Mouse (Mus musculus) CD8-positive naive resting alpha-beta T cell, adult 2 months (primary cell): ENCODE results near the gene Scamp5.

Source experiments
- DNase-seq, 2 experiments: peaks; one replicate each; pipeline ENCODE4 v3.0.0; 2022; ENCODE audit warnings: low read depth in 2 of 2, low spot score in 2 of 2

Scamp5 gene

DNA sequence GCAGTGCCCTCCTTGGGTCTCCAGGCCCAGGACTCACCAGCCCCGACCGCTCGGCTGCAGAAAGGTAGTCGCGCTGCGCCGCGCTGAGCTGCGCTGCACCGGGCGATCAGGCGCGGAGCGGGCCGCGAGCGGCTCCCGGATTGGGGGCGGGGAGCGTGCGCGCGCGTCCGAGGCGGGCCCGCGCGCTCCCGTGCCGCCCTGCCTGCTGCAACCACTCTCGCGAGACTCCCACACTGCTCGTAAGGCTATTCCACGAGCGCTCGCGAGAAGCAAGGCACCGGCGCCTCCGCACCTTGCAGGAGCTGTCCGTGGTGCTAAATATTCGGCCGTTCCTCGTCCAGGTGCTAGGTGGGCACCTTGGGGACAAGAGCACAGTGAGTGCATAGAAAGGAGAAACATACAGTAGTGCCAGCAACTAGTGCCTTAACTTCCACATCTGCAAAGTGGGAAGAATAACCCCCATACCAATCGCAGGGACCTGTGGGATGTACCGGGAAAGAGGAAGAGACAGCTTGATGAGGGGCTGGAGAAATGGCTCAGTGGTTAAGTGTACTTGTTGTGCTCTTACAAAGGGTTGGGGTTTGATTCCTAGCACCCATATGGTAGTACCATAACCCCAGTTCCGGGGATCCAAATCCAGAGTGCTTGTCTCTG is at the start of gene Scamp5:
Gene Scamp5, minus strand, starts transcription at position 165 of the 654 bp plus-strand sequence.
- DNase-seq = peak in 1 of 2 experiments; percentile 30

DNA sequence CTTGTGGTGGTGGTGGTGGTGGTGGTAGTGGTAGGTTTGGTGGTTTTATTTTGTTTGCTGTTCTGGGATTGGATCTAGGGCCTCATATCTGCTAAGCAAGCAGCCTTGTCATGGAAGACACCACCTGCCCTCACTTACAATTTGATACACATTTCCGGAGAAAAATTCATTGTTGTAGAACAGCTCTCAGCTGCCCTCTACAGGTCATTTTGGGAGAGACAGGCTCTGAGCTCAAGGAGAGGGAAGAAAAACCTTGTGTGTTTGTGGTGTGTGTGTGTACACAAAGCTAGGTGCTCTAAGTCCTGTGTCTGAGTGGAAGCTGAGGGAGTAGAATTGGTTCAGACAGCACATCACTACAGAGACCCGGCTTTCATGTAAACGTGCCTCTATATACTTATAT is 49.3 kb upstream of the Scamp5 start:
- DNase-seq = peak; percentile 64 to 76

DNA sequence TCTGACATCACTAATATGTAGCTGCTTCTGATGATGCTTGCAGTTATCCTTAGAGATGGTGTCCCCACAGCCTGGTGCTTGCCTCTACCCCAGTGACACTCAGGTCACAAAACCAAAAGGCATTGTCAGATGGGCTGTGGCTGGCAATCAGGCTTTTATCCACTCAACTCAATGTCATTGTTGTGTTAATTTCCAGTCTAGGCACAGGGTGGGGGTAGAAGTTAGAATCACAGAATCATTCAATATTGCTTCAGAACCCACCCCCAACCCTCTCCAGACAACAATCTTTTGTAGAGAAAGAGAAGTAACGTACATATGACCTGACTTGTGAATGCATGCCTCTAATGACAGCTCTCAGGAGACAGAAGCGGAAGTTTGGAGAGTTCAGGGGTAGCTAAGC is 42.7 kb upstream of the Scamp5 start:
- no peak for DNase-seq

- no peak for DNase-seq
Observed at GRCm38 (mm10) chr9:57505700-57506099, 37.8 kb upstream of the Scamp5 start.

- no peak for DNase-seq
Observed at GRCm38 (mm10) chr9:57504891-57505290, 37.0 kb upstream of the Scamp5 start.

DNA sequence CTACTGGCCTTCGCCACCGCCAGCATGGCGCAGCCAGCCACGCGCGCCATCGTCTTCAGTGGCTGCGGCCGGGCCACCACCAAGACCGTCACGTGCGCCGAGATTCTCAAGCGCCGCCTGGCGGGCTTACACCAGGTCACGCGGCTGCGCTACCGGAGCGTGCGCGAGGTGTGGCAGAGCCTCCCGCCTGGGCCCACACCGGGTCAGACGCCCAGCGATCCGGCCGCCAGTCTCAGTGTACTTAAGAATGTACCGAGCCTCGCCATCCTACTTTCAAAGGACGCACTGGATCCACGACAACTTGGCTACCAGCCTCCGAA is 36.5 kb upstream of the Scamp5 start:
- DNase-seq = peak in 1 of 2 experiments; percentile 39

DNA sequence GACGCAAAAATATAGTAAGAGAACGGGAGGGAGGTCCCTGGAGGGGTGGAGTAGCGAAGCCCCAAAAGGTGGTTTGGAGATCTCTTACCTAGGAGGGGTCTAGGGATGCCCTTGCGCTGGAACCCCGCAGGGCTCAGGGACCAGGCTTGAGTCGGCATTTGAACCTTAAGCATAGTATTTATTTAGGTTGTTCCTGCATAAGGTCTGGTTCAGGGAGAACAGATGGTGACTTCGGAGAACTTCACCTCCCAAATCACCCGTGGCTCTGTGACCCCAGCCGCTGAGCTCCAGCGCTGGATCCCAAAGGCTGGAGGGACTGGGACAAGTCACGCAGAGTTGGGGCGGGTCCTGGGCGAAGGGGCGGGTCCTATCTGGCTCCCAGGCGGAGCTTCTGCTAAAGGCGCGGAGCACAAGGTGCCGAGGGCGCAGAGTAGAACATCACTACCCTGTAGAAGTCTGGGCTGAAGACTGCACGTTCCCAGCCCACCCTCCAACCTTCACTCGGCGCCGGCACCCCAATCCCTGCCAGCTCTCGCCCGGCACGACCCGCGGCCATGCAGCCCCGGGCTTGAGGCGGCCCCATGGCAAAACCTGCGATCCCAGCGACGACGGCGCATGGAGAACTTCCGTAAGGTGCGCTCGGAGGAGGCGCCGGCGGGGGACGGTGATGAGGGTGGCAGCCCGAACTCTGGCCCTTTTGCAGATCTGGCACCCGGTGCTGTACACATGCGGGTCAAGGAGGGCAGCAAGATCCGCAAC is 35.9 kb upstream of the Scamp5 start, which contains the start of gene Rpp25:
Gene Rpp25, plus strand, starts transcription at position 405 of the 759 bp plus-strand sequence.
- DNase-seq = no peak

DNA sequence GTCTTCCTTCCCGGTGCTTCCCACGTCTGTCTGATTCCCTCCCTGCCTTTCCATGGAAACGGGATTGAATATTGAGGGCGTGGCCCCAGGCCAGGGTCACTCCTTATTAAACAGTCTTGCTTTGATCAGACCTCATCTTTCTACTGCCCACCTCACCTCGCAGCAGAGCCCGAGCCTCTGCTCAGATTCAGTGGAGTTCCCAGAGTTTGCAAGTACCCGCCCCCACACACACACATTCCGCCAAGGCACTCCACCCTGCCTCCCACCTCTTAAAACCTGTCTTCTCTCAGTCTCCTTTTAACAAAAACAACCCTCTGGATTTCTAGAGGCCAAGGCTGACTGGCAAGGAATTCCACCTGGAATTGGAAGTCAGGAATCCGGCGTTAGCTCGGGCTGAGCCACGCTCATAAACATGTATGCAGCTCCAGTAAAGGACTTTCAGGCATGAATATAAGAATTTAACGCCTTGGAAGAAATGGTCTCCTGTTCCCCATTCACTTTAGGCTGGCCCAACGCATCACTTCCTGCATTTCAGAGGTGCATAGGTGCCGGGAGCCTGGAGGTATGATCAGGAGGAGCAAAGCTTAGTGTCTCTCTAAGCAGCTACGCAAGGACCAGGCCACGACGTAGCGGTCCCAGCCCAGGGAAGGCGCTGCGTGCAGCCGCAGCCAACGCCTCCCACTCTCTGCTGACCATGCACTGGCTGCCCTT is 35.2 kb upstream of the Scamp5 start:
- no peak for DNase-seq

DNA sequence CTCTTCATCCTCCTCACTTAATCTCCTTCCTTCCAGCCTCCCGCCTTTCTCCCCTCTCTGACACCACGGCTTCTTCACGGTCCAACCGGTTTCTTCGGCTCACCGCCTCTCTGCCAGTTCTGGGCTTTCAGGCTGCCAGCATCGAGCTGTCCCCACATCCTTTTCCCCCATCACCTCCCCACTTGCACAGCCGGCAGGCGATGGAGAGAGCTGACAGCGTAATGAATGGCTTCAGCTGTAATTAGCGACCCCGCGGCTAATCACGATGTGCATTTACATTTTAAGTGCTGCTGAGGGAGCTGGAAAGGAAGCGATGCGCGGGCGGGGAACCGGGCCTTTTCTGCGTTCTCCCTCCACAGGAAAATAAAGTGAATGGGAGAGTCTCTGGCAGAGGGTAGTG is 34.0 kb upstream of the Scamp5 start:
- no peak for DNase-seq

DNA sequence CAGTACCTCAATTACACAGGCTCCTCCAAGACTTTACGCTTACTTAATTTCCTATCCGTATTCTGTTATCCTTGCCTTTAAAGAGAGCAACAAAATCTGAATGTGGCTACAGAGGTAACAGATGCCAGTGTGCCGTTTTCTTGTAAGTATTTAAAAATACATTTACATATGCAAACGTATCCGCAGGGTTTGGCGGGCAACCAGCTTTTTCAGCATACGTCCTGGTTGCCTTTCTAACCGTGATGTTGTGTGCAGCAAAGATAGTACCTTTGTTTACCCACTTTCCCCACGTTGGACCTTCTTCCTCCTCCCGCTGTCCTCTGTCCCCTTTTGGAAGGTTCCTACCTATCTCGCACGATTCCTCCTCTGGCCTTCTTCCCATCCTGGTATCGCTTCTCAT is 33.6 kb upstream of the Scamp5 start:
- no peak for DNase-seq

DNA sequence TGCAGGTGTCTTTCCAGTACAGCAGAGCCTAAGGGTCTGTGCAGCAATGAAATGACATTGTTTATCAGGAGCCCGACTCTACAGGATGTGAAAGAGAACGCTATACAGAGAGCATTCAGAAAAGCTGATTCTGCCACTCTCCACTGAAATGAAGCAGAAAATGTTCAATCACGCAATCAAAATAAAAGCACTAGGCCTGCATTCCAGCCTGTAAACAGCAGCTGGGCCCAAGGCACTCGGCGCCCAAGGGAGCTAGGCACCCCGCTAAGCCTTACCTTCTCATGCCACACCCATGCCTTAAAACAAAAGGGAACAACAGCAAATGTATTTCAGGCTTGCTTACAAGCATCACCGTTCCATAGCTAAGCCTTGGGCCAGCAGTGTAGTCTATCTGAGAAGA is 30.7 kb upstream of the Scamp5 start:
- DNase-seq = no peak

GRCm38 (mm10) chr9:57497236-57497635 is 29.4 kb upstream of the Scamp5 start:
- DNase-seq = no peak

DNA sequence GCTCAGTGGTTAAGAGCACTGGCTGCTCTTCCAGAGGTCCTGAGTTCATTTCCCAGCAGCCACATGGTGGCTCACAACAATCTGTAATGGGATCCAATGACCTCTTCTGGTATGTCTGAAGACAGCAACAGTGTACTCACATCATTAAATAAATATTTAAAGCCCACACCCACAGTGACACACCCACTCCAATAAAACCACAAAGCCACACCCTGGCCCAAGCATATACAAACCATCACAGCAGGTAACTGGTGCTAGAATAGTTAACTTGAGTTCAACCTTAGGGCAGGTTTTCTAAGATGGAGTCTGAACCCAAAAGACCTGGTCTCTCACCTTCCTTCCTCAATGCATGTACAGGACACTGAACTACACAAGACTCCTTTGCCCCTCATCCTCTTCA is 27.1 kb upstream of the Scamp5 start:
- DNase-seq = no peak

DNA sequence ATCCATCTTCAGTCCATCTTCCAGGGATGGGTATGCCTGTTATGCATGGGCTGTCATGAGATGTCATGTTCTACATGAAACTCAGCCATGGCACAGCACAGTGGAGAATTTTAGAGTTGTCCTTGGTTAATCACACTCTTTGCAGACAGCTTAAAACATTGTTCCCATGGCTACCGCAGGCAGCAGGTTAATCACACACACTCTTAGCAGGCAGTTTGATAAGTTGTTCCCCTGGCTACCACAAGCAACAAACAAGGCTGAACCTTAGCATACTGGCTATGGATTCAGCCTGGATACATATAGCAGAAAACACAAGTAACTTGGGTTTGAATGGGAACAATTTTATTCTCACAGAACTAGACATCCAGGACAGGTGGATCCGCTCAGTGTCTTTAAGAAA is 25.7 kb upstream of the Scamp5 start:
- no peak for DNase-seq

- no peak for DNase-seq
Observed at GRCm38 (mm10) chr9:57487807-57488206, 19.9 kb upstream of the Scamp5 start.

DNA sequence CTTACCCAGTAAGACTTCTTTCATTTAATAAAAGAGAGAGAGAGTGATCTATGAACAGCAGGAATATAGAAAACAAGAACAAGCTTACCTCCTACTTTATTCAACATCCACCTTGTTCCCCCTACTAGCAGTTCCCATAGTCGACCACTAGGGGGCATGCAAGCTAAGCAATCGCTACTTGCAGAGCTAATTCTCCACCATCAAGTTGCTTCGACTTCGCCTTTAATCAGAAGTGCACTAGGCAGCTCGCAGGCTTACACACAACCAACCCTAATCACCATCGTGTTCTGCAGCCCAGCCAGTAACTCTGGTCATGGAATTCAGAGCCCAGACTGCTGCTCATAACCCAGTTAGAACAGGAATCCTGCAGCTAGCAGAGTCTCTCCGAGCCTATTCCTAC is 17.9 kb upstream of the Scamp5 start:
- peak; percentile 75 to 81 for DNase-seq

- no peak for DNase-seq
Observed at GRCm38 (mm10) chr9:57468914-57469313, 1.1 kb upstream of the Scamp5 start.

DNA sequence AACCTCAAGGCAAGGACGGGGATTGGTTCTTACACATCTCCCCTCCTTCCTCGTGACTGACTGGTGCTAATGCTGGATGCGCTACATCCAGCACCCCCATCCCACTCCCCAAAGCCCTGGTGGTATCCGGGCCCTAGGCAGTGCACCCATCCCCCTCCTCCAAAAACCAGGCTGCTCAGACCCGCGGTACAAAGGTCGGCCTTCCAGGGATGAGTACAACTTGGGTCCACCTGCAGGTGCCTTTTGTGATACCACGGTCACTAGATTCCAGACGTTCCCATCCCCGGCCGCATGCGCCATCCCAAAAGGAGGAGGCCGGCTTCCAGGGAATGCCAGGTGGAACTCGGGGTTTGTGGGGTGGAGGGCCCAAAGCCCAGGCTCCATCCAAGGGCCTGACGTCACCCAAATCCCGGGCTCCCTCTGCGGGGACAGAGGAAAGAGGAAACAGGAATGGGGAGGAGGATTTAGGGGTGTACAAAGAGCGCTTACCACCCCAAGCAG is 539 bp downstream of the Scamp5 start:
- DNase-seq = no peak

GRCm38 (mm10) chr9:57466101-57466500 is 1.8 kb downstream of the Scamp5 start:
- no peak for DNase-seq

GRCm38 (mm10) chr9:57462866-57463265 is 5.0 kb downstream of the Scamp5 start:
- no peak for DNase-seq

DNA sequence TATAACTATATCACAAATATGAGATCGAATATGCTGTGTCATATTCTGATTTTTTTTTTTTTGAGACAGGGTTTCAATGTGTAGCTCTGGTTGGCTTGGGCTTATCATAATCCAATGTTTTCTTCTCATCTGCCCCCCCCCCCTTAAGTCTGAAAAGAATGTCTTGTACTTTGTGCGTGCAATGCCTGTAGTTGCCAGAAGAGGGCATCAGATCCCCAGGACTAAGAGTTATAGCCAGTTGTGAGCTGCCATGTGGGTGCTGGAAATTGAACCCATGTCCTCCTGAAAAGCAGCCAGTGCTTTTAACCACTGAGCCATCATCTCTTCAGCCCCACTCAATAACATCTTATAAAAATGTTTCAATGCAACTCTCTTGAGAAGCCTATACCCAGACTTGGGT is 8.2 kb downstream of the Scamp5 start:
- no peak for DNase-seq

- no peak for DNase-seq
Observed at GRCm38 (mm10) chr9:57453516-57453915, 14.3 kb downstream of the Scamp5 start.
